Mouse (Mus musculus): ENCODE data around the gene Mcm6. TPM values are rescaled to one million over a fixed set of nuclear protein-coding genes. Genes with fewer than 3 reads are reported as not detected.

Mcm6 gene
- total and polyA plus RNA-seq, 2 experiments: 2.1 to 7.1 TPM

DNA sequence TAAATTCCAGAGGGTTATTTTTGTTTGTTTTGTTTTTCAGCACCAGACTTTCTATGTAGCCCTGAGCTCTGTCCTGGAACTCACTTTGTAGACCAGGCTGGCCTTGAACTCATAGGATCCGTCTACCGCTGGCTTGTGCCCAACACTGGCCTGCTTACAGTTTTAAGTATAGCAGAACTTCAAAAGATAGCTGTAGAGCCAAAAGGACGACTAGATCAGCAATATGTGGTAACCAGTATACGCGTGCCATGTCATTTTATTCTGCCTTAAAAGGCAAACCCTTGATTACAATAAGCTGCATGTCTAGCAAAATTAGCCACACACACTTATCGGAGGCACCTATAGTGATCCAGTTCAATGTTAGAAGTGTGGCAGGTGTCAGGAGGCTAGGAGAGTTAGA is 1.2 kb downstream of the Mcm6 start:
- Histone ChIP-seq H3K4me3 (ENCODE audit: insufficient read depth, low read depth, low read length) (no peak overlapping the region), H3K36me3 (ENCODE audit: control insufficient read depth, insufficient read depth, low read length) (peaks cover 11% of the 10 kb centered on the region), H3K79me2 (ENCODE audit: control insufficient read depth, insufficient read depth, low read length) (no peaks in the 10 kb centered on the region), H3K27ac (replicated peaks; ENCODE audit: insufficient read depth, low read depth, low read length) (no peak overlapping the region), H3K9ac (ENCODE audit: low read depth, low read length) (no peak overlapping the region), H3K27me3 (ENCODE audit: control insufficient read depth, insufficient read depth, low read length) (no peaks in the 10 kb centered on the region), H3K4me1 (ENCODE audit: control insufficient read depth, insufficient read depth, low read length) (peaks cover 4% of the 10 kb centered on the region; the same call in 1 of the 2 replicates)
- WGBS: 27% methylated on average over 6 of the region's 6 CpGs
- DNase-seq (ENCODE audit: extremely low read depth, low read depth, low spot score): peak; percentile 19
- TF ChIP-seq CTCF (IDR thresholded peaks at IDR 0.05; ENCODE audit: low read depth, low read length) (no peak), POLR2A (IDR thresholded peaks at IDR 0.05; ENCODE audit: extremely low read depth, insufficient read depth, low read length) (no peak)

- DNase-seq (ENCODE audit: extremely low read depth, low read depth, low spot score): no peak
- no peaks in the 10 kb centered on the region for H3K79me2 ChIP-seq (ENCODE audit: control insufficient read depth, insufficient read depth, low read length)
- H3K4me3 ChIP-seq (ENCODE audit: insufficient read depth, low read depth, low read length): no peak overlapping the region
- no peaks in the 10 kb centered on the region for H3K27me3 ChIP-seq (ENCODE audit: control insufficient read depth, insufficient read depth, low read length)
- peaks cover 4% of the 10 kb centered on the region; the same call in 1 of the 2 replicates for H3K4me1 ChIP-seq (ENCODE audit: control insufficient read depth, insufficient read depth, low read length)
- H3K36me3 ChIP-seq (ENCODE audit: control insufficient read depth, insufficient read depth, low read length): peaks cover 7% of the 10 kb centered on the region
- no peak overlapping the region for H3K9ac ChIP-seq (ENCODE audit: low read depth, low read length)
- no peak overlapping the region for H3K27ac ChIP-seq (replicated peaks; ENCODE audit: insufficient read depth, low read depth, low read length)
- TF ChIP-seq POLR2A (IDR thresholded peaks at IDR 0.05; ENCODE audit: extremely low read depth, insufficient read depth, low read length): no peak
- no peak for TF ChIP-seq CTCF (IDR thresholded peaks at IDR 0.05; ENCODE audit: low read depth, low read length)
- 42% methylated on average over 3 of the region's 3 CpGs for WGBS
Measured at GRCm38 (mm10) chr1:128357452-128357851, 2.0 kb downstream of the Mcm6 start.

- no peaks in the 10 kb centered on the region for H3K79me2 ChIP-seq (ENCODE audit: control insufficient read depth, insufficient read depth, low read length)
- DNase-seq (ENCODE audit: extremely low read depth, low read depth, low spot score): no peak
- H3K36me3 ChIP-seq (ENCODE audit: control insufficient read depth, insufficient read depth, low read length): peaks cover 9% of the 10 kb centered on the region
- no peak overlapping the region for H3K4me3 ChIP-seq (ENCODE audit: insufficient read depth, low read depth, low read length)
- H3K9ac ChIP-seq (ENCODE audit: low read depth, low read length): no peak overlapping the region
- H3K27me3 ChIP-seq (ENCODE audit: control insufficient read depth, insufficient read depth, low read length): no peaks in the 10 kb centered on the region
- no peak overlapping the region for H3K27ac ChIP-seq (replicated peaks; ENCODE audit: insufficient read depth, low read depth, low read length)
- 85% methylated on average over 3 of the region's 3 CpGs for WGBS
- no peak for TF ChIP-seq POLR2A (IDR thresholded peaks at IDR 0.05; ENCODE audit: extremely low read depth, insufficient read depth, low read length)
- TF ChIP-seq CTCF (IDR thresholded peaks at IDR 0.05; ENCODE audit: low read depth, low read length): no peak
- H3K4me1 ChIP-seq (ENCODE audit: control insufficient read depth, insufficient read depth, low read length): peaks cover 4% of the 10 kb centered on the region; the same call in 1 of the 2 replicates
Measured at GRCm38 (mm10) chr1:128353092-128353491, 6.4 kb downstream of the Mcm6 start.

DNA sequence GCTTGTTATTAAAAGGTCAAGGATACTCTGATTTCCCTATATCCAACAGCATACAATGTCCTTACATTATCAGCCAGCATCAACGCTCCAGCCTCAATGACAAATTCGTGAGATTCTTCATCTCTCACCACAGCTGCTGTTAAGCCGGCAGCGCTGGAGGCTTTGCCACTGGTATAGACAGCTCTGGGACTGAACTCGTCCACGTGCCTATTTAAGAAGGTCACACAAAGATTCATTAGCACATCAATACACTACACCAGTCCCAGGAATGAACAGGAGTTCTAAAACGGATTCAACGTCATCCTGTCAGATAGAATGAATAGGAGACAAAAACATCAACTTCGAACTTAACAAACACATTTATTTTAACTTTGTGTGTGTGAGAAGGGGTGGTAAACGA is 15.2 kb downstream of the Mcm6 start:
- Histone ChIP-seq H3K27ac (replicated peaks; ENCODE audit: insufficient read depth, low read depth, low read length) (no peak overlapping the region), H3K36me3 (ENCODE audit: control insufficient read depth, insufficient read depth, low read length) (peaks cover 29% of the 10 kb centered on the region), H3K27me3 (ENCODE audit: control insufficient read depth, insufficient read depth, low read length) (no peaks in the 10 kb centered on the region), H3K4me3 (ENCODE audit: insufficient read depth, low read depth, low read length) (no peak overlapping the region), H3K4me1 (ENCODE audit: control insufficient read depth, insufficient read depth, low read length) (no peaks in the 10 kb centered on the region), H3K9ac (ENCODE audit: low read depth, low read length) (no peak overlapping the region), H3K79me2 (ENCODE audit: control insufficient read depth, insufficient read depth, low read length) (no peaks in the 10 kb centered on the region)
- no peak for DNase-seq (ENCODE audit: extremely low read depth, low read depth, low spot score)
- WGBS: 88% methylated on average over 10 of the region's 10 CpGs
- TF ChIP-seq POLR2A (IDR thresholded peaks at IDR 0.05; ENCODE audit: extremely low read depth, insufficient read depth, low read length) (no peak), CTCF (IDR thresholded peaks at IDR 0.05; ENCODE audit: low read depth, low read length) (no peak)

- no peak overlapping the region for H3K4me3 ChIP-seq (ENCODE audit: insufficient read depth, low read depth, low read length)
- 82% methylated on average over 13 of the region's 13 CpGs for WGBS
- no peak for TF ChIP-seq CTCF (IDR thresholded peaks at IDR 0.05; ENCODE audit: low read depth, low read length)
- no peak for TF ChIP-seq POLR2A (IDR thresholded peaks at IDR 0.05; ENCODE audit: extremely low read depth, insufficient read depth, low read length)
Measured at GRCm38 (mm10) chr1:128337708-128338320, 21.6 kb downstream of the Mcm6 start.

GRCm38 (mm10) chr1:128330313-128330712 is 29.2 kb downstream of the Mcm6 start:
- H3K4me1 ChIP-seq (ENCODE audit: control insufficient read depth, insufficient read depth, low read length): no peaks in the 10 kb centered on the region
- peaks cover 21% of the 10 kb centered on the region; the same call in 1 of the 2 replicates for H3K36me3 ChIP-seq (ENCODE audit: control insufficient read depth, insufficient read depth, low read length)
- no peaks in the 10 kb centered on the region for H3K27me3 ChIP-seq (ENCODE audit: control insufficient read depth, insufficient read depth, low read length)
- TF ChIP-seq POLR2A (IDR thresholded peaks at IDR 0.05; ENCODE audit: extremely low read depth, insufficient read depth, low read length): no peak
- TF ChIP-seq CTCF (IDR thresholded peaks at IDR 0.05; ENCODE audit: low read depth, low read length): no peak
- H3K79me2 ChIP-seq (ENCODE audit: control insufficient read depth, insufficient read depth, low read length): no peaks in the 10 kb centered on the region
- no peak for DNase-seq (ENCODE audit: extremely low read depth, low read depth, low spot score)
- no peak overlapping the region for H3K9ac ChIP-seq (ENCODE audit: low read depth, low read length)
- no peak overlapping the region for H3K27ac ChIP-seq (replicated peaks; ENCODE audit: insufficient read depth, low read depth, low read length)
- 98% methylated on average over 1 of the region's 1 CpGs for WGBS
- no peak overlapping the region for H3K4me3 ChIP-seq (ENCODE audit: insufficient read depth, low read depth, low read length)

More at GRCm38 (mm10) chr1:128337708-128338320, 21.6 kb downstream of the Mcm6 start:
- Histone ChIP-seq H3K9ac (ENCODE audit: low read depth, low read length) (no peak overlapping the region), H3K79me2 (ENCODE audit: control insufficient read depth, insufficient read depth, low read length) (no peaks in the 10 kb centered on the region), H3K27ac (replicated peaks; ENCODE audit: insufficient read depth, low read depth, low read length) (no peak overlapping the region), H3K36me3 (ENCODE audit: control insufficient read depth, insufficient read depth, low read length) (peaks cover 27% of the 10 kb centered on the region), H3K27me3 (ENCODE audit: control insufficient read depth, insufficient read depth, low read length) (no peaks in the 10 kb centered on the region), H3K4me1 (ENCODE audit: control insufficient read depth, insufficient read depth, low read length) (no peaks in the 10 kb centered on the region)
- no peak for DNase-seq (ENCODE audit: extremely low read depth, low read depth, low spot score)

Measured in liver, adult 2 months (tissue).